Mouse (Mus musculus) neural tube, embryonic 13.5 days (tissue): ENCODE results near the gene Nefh. TPM values are rescaled to one million over a fixed set of nuclear protein-coding genes. Genes with fewer than 3 reads are reported as not detected.

ENCODE experiments used
- ATAC-seq: fragments of 200-750 bp; cut with Nextera tagmentation; 2 replicates; pipeline ENCODE4 v1.8.0; 2017; ENCODE audit warnings: low read depth, mild to moderate bottlenecking, moderate TSS enrichment, moderate library complexity
- H3K27ac ChIP-seq: fragments of 300-500 bp; sonication (generic); replicated peaks from 2 replicates; pipeline ENCODE4 v1.5.1; 2015; ENCODE audit warnings: moderate library complexity, mild to moderate bottlenecking, inconsistent platforms
- H3K27me3 ChIP-seq: fragments of 300-500 bp; sonication (generic); 2 replicates; pipeline ENCODE4 v1.6.1; 2015; ENCODE audit warnings: mild to moderate bottlenecking, inconsistent platforms
- H3K36me3 ChIP-seq: fragments of 300-500 bp; sonication (generic); 2 replicates; pipeline ENCODE4 v1.6.1; 2015; ENCODE audit warnings: mild to moderate bottlenecking, inconsistent platforms
- H3K4me1 ChIP-seq: fragments of 300-500 bp; sonication (generic); replicated peaks from 2 replicates; pipeline ENCODE4 v1.6.1; 2015; ENCODE audit warnings: inconsistent platforms
- H3K4me2 ChIP-seq: fragments of 300-500 bp; sonication (generic); 2 replicates; pipeline ENCODE4 v1.6.1; 2015; ENCODE audit warnings: inconsistent platforms, mild to moderate bottlenecking, moderate library complexity
- H3K4me3 ChIP-seq: fragments of 300-500 bp; sonication (generic); 2 replicates; pipeline ENCODE4 v1.5.1; 2015; ENCODE audit warnings: mild to moderate bottlenecking, inconsistent platforms
- H3K9ac ChIP-seq: fragments of 300-500 bp; sonication (generic); 2 replicates; pipeline ENCODE4 v1.6.1; 2015; ENCODE audit warnings: moderate library complexity, mild to moderate bottlenecking, inconsistent platforms
- H3K9me3 ChIP-seq: fragments of 300-500 bp; sonication (generic); 2 replicates; pipeline ENCODE4 v1.6.1; 2016; ENCODE audit warnings: inconsistent platforms
- WGBS: fragments of 180-500 bp; shearing (Covaris S2); methylation state at CpG from one replicate; pipeline ENCODE4 v1.1.7; 2015; 5-methylcytosine and 5-hydroxymethylcytosine counted together
- microRNA-seq: library from miRNA; unstranded; fragments of <30 nt; microRNA quantifications from one replicate; pipeline ENCODE4, GENCODE M21; 2016
- polyA plus RNA-seq: library from polyadenylated mRNA; unstranded; fragments of >200 nt; fragmentation: Nextera tagmentation; extraction: Ambion mirVana; gene quantifications from 2 replicates; pipeline ENCODE4 v1.2.1, GENCODE M21; 2015

Nefh gene
- polyA plus RNA-seq, 1 experiment from 2014 or later = 8.1 TPM

- Histone ChIP-seq H3K9me3 (no peaks in the 10 kb centered on the region), H3K4me1 (peaks cover 15% of the 10 kb centered on the region), H3K27ac (peak within 1 kb of the TSS; percentile 81), H3K4me3 (peak within 1 kb of the TSS; percentile 68), H3K9ac (peak within 1 kb of the TSS; percentile 84), H3K27me3 (no peaks in the 10 kb centered on the region), H3K4me2 (peak within 1 kb of the TSS; percentile 81), H3K36me3 (peaks cover 47% of the 10 kb centered on the region)
- ATAC-seq = peak; percentile 95
- WGBS = 4% methylated on average over 52 of the region's 52 CpGs
Measured at GRCm38 (mm10) chr11:4894848-4895816, 52.7 kb downstream of the Nefh start, which contains the start of gene Thoc5. Gene Thoc5, plus strand, starts transcription at chr11:4895320.

Small RNA genes within 50 kb of the gene (microRNA-seq; reads per million reads assigned to microRNA genes)
- gene Mir6918 = 0.89 reads per million

Other genes with a start within 250 kb of the Nefh start
- gene Uqcr10, start 243.7 kb downstream of the Nefh start, polyA plus RNA-seq = 595 and 628 TPM in 2 replicates
- 61.5 and 72.6 TPM in 2 replicates for gene Zmat5, start 243.4 kb downstream of the Nefh start, polyA plus RNA-seq
- gene Cabp7, start 201.3 kb downstream of the Nefh start, polyA plus RNA-seq = 2.7 and 3.3 TPM in 2 replicates
- 70.2 and 75.8 TPM in 2 replicates for gene Nf2, start 98.5 kb downstream of the Nefh start, polyA plus RNA-seq
- gene Nipsnap1, start 74.1 kb downstream of the Nefh start, polyA plus RNA-seq = 117 and 132 TPM in 2 replicates
- 53.5 and 57.0 TPM in 2 replicates for gene Thoc5, start 52.7 kb downstream of the Nefh start, polyA plus RNA-seq
- gene Ap1b1, start 38.8 kb upstream of the Nefh start, polyA plus RNA-seq = 84.5 and 89.7 TPM in 2 replicates
- gene Rasl10a, start 110.1 kb upstream of the Nefh start, polyA plus RNA-seq = 0.64 and 0.99 TPM in 2 replicates
- 25.2 and 26.3 TPM in 2 replicates for gene Gas2l1, start 117.3 kb upstream of the Nefh start, polyA plus RNA-seq
- gene Rhbdd3, start 150.9 kb upstream of the Nefh start, polyA plus RNA-seq = 26.2 and 32.7 TPM in 2 replicates
- 624 and 700 TPM in 2 replicates for gene Ewsr1, start 151.2 kb upstream of the Nefh start, polyA plus RNA-seq
- 16.5 and 18.9 TPM in 2 replicates for gene Emid1, start 204.2 kb upstream of the Nefh start, polyA plus RNA-seq